Mouse (Mus musculus) heart, embryonic 14.5 days (tissue): Measurements from ENCODE around the gene Adk. TPM values are rescaled to one million over a fixed set of nuclear protein-coding genes. Genes with fewer than 3 reads are reported as not detected.

ENCODE experiments used
- ATAC-seq: fragments of 200-750 bp; cut with Nextera tagmentation; 2 replicates; pipeline ENCODE4 v1.8.0; 2017; ENCODE audit warnings: low read depth, moderate TSS enrichment; ENCODE audit not compliant: insufficient number of reproducible peaks, insufficient read depth, low FRiP score
- H3K27ac ChIP-seq, 2 experiments: fragments of 200-500 bp in 1 of 2; fragments of 300-500 bp in 1 of 2; sonication (generic) in 1 of 2; replicated peaks in 1 of 2; 2 replicates each; pipeline ENCODE4 v1.5.1; 2012 to 2014; ENCODE audit warnings: low read depth in 2 of 2, low read length in 2 of 2, control low read depth in 1 of 2, mild to moderate bottlenecking in 1 of 2, mixed read lengths in 1 of 2; ENCODE audit not compliant: control insufficient read depth in 1 of 2, insufficient read depth in 1 of 2
- H3K27me3 ChIP-seq: fragments of 300-500 bp; sonication (generic); 2 replicates; pipeline ENCODE4 v1.6.1; 2014; ENCODE audit warnings: mild to moderate bottlenecking, low read length, control low read depth; ENCODE audit not compliant: control insufficient read depth, insufficient read depth
- H3K36me3 ChIP-seq: fragments of 300-500 bp; sonication (generic); 2 replicates; pipeline ENCODE4 v1.6.1; 2014; ENCODE audit warnings: mild to moderate bottlenecking, control low read depth, low read length, mixed read lengths; ENCODE audit not compliant: control insufficient read depth, insufficient read depth
- H3K4me1 ChIP-seq, 2 experiments: fragments of 200-500 bp in 1 of 2; fragments of 300-500 bp in 1 of 2; sonication (generic) in 1 of 2; 2 replicates each; pipeline ENCODE4 v1.6.1; 2012 to 2014; ENCODE audit warnings: low read length in 2 of 2, control low read depth in 1 of 2, mixed read lengths in 1 of 2; ENCODE audit not compliant: control insufficient read depth in 2 of 2, insufficient read depth in 2 of 2
- H3K4me2 ChIP-seq: fragments of 300-500 bp; sonication (generic); 2 replicates; pipeline ENCODE4 v1.6.1; 2014; ENCODE audit warnings: mild to moderate bottlenecking, low read length
- H3K4me3 ChIP-seq, 2 experiments: fragments of 200-500 bp in 1 of 2; fragments of 300-500 bp in 1 of 2; sonication (generic) in 1 of 2; 2 replicates each; pipeline ENCODE4 v1.5.1; 2012 to 2014; ENCODE audit warnings: low read length in 2 of 2, mild to moderate bottlenecking in 2 of 2, control low read depth in 1 of 2, low read depth in 1 of 2, moderate library complexity in 1 of 2; ENCODE audit not compliant: control insufficient read depth in 1 of 2, insufficient read depth in 1 of 2
- H3K9ac ChIP-seq: fragments of 300-500 bp; sonication (generic); 2 replicates; pipeline ENCODE4 v1.6.1; 2014; ENCODE audit warnings: mild to moderate bottlenecking, low read length
- H3K9me3 ChIP-seq: fragments of 300-500 bp; sonication (generic); 2 replicates; pipeline ENCODE4 v1.6.1; 2016; ENCODE audit warnings: low read length, control low read depth; ENCODE audit not compliant: control insufficient read depth
- WGBS: fragments of 180-500 bp; shearing (Covaris S2); extraction: QIAGEN DNeasy Blood & Tissue Kit; methylation state at CpG from one replicate; pipeline ENCODE4 v1.1.7; 2014; 5-methylcytosine and 5-hydroxymethylcytosine counted together
- polyA plus RNA-seq: library from polyadenylated mRNA; unstranded; fragments of >200 nt; fragmentation: Nextera tagmentation; extraction: Ambion mirVana; gene quantifications from 2 replicates; pipeline ENCODE4 v1.2.1, GENCODE M21; 2014

The Adk gene
- polyA plus RNA-seq, 1 experiment from 2014 or later: 250 TPM

- H3K4me1 ChIP-seq: peaks cover 4 to 22% of the 10 kb centered on the region in 2 experiments; a peak in 3 of 4 replicates
- H3K4me3 ChIP-seq: no peak overlapping the region
- WGBS: 36% methylated on average over 4 of the region's 4 CpGs
- ATAC-seq: no peak
- no peaks in the 10 kb centered on the region for H3K27me3 ChIP-seq
- H3K27ac ChIP-seq: no peak overlapping the region; a peak in 1 of 4 replicates
- no peaks in the 10 kb centered on the region for H3K9me3 ChIP-seq
- H3K9ac ChIP-seq: no peak overlapping the region
- peak overlapping the region; percentile 43 for H3K4me2 ChIP-seq
- no peaks in the 10 kb centered on the region for H3K36me3 ChIP-seq
These were observed 97.9 kb downstream of the Adk start for GRCm38 (mm10) chr14:21150301-21150700.

DNA sequence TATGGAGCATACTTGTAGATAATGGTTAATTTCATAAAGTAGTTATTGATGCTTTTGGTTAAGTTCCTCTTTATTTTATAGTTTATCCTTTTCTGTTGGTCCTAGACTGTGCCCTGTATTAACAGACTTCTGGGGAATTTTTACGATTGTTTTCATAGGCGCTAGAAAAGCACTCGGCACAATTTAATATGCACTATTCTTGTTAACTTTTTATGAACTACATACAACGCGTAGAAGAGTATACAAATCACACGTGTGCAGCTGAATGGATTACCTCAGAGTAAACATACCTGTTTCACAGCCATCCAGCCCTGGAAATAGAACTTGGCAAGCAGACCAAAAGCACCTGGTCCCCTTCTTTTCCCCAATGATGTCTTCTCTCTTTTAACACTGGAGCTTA lies 99.7 kb downstream of the Adk start:
- Histone ChIP-seq H3K4me3 (no peak overlapping the region), H3K27me3 (no peaks in the 10 kb centered on the region), H3K4me1 (peaks cover 4 to 18% of the 10 kb centered on the region in 2 experiments; a peak in 3 of 4 replicates), H3K9me3 (no peaks in the 10 kb centered on the region), H3K36me3 (no peaks in the 10 kb centered on the region), H3K27ac (no peak overlapping the region), H3K9ac (no peak overlapping the region), H3K4me2 (no peak overlapping the region)
- 91% methylated on average over 6 of the region's 6 CpGs for WGBS
- no peak for ATAC-seq

DNA sequence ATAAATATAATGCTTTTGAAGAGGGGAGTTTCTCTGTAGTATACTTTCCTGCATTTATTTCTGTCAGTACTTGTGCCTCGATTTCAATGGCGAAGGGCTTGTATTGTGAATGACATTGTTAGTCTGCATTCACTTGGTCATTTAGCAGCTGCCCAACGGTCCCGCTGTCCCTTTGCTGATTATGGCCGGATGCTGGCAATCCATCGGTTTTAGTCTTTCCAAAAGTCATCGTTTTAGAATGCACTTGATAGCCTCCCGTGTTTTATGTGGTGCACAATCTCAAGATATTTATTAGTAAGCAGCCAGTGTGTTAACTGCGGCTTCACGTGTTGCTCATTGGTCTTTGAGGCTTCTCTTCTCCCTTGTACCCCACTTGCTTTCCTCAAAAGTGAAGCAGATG lies 113.3 kb downstream of the Adk start:
- Histone ChIP-seq H3K27ac (no peak overlapping the region), H3K4me3 (no peak overlapping the region), H3K36me3 (no peaks in the 10 kb centered on the region), H3K9me3 (no peaks in the 10 kb centered on the region), H3K9ac (no peak overlapping the region), H3K4me1 (no peaks in the 10 kb centered on the region), H3K4me2 (no peak overlapping the region), H3K27me3 (no peaks in the 10 kb centered on the region)
- WGBS: 90% methylated on average over 10 of the region's 10 CpGs
- no peak for ATAC-seq

- Histone ChIP-seq H3K9me3 (no peaks in the 10 kb centered on the region), H3K27me3 (no peaks in the 10 kb centered on the region), H3K4me1 (no peaks in the 10 kb centered on the region), H3K36me3 (no peaks in the 10 kb centered on the region), H3K4me2 (no peak overlapping the region), H3K27ac (no peak overlapping the region), H3K4me3 (no peak overlapping the region), H3K9ac (no peak overlapping the region)
- ATAC-seq: no peak
- 91% methylated on average over 3 of the region's 3 CpGs for WGBS
These were observed 113.7 kb downstream of the Adk start for GRCm38 (mm10) chr14:21166114-21166513.

DNA sequence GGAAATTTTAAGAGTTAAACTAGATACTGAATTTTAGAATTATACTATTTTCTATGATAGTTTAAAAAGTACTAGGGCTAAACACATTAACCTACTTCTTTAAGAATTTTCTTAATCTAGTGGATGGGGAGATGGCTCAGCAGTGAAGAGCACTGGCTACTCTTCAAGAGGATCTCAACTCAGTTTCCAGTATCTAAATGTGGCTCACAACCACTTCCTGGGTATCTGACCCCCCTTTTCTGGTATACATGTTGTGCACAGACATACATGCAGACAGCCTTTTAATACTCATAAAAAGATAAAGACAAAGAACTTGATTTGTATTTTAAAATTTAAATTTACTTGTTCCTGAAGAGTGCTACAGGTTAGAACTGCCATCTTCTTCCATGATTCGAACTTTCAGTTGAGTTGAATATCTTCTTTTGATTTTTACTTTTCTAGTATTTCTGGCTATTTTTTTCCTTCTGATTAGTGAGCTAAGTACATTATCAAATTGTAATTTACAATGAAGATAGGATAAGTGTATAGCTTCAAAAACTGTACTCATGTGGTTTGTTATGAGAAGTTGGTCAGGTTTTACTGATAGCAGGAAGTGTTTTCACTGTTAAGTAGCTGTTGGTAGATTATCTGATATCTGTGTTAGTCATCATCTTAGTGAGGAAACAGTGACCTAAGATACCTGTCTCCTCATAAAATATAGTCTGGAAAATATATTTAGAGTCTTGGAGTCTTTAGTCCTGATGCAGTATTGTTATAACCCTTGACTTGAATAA lies 121.8 kb downstream of the Adk start:
- Histone ChIP-seq H3K9ac (no peak overlapping the region), H3K27me3 (no peaks in the 10 kb centered on the region), H3K4me3 (no peak overlapping the region), H3K27ac (no peak overlapping the region), H3K4me2 (no peak overlapping the region), H3K9me3 (no peaks in the 10 kb centered on the region), H3K36me3 (no peaks in the 10 kb centered on the region), H3K4me1 (peaks cover 0 to 15% of the 10 kb centered on the region in 2 experiments; a peak in 2 of 4 replicates)
- ATAC-seq: no peak
- 90% methylated on average over 1 of the region's 1 CpGs for WGBS

DNA sequence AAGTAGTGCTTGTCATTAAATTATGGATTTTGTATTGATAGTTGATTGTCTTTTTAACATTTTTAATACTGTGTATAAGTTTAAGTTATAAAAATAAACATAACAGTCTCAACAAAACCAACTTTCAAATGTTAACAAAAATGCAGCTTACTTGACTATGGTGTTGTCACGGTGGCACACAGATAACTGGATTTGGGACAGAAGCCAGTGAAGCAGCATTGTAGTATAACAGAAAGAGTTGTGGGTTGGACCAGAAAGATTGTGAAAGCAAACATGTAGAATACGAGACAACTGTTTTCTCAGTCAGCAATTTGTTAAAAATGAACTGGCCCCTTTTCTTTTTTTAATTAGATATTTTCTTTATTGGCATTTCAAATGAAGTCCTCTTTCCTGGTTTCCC lies 122.4 kb downstream of the Adk start:
- Histone ChIP-seq H3K4me2 (no peak overlapping the region), H3K4me3 (no peak overlapping the region), H3K4me1 (peaks cover 0 to 15% of the 10 kb centered on the region in 2 experiments; a peak in 2 of 4 replicates), H3K9me3 (no peaks in the 10 kb centered on the region), H3K9ac (no peak overlapping the region), H3K27ac (no peak overlapping the region), H3K36me3 (no peaks in the 10 kb centered on the region), H3K27me3 (no peaks in the 10 kb centered on the region)
- no peak for ATAC-seq
- 83% methylated on average over 2 of the region's 2 CpGs for WGBS

- H3K27ac ChIP-seq: peak overlapping the region; percentile 78 to 89
- peaks cover 3 to 19% of the 10 kb centered on the region in 2 experiments for H3K4me1 ChIP-seq
- peak overlapping the region; percentile 38 for H3K4me2 ChIP-seq
- WGBS: 28% methylated on average over 2 of the region's 2 CpGs
- H3K9ac ChIP-seq: no peak overlapping the region
- H3K4me3 ChIP-seq: no peak overlapping the region
- ATAC-seq: peak; percentile 54; the same call in 1 of the 2 replicates
- H3K27me3 ChIP-seq: no peaks in the 10 kb centered on the region
- no peaks in the 10 kb centered on the region for H3K36me3 ChIP-seq
- no peaks in the 10 kb centered on the region for H3K9me3 ChIP-seq
These were observed 125.4 kb downstream of the Adk start for GRCm38 (mm10) chr14:21177781-21178180.
